Mouse (Mus musculus): ENCODE data around the gene Vps4a.

GRCm38 (mm10) chr8:107035641-107036040, 4.6 kb downstream of the Vps4a start:
- TF ChIP-seq CTCF (conservative IDR thresholded peaks at IDR 0.05; ENCODE audit: low read length) (no peak), POU5F1 (IDR thresholded peaks at IDR 0.05; ENCODE audit: borderline replicate concordance, low read length) (no peak), NANOG (IDR thresholded peaks at IDR 0.05; ENCODE audit: borderline replicate concordance, low read length) (no peak)
